Mouse (Mus musculus): ENCODE measurements around the gene Mrpl30. TPM values are rescaled to one million over a fixed set of nuclear protein-coding genes. Genes with fewer than 3 reads are reported as not detected.

The Mrpl30 gene
- polyA plus RNA-seq (2012; rRNA removed) = 64.4 and 153 TPM in 2 replicates

GRCm38 (mm10) chr1:37890025-37890652 is at the start of gene Mrpl30, which contains the start of gene Mitd1:
Gene Mrpl30 (plus strand): TSS chr1:37890477.
Gene Mitd1 (minus strand): TSS chr1:37890411.

DNA sequence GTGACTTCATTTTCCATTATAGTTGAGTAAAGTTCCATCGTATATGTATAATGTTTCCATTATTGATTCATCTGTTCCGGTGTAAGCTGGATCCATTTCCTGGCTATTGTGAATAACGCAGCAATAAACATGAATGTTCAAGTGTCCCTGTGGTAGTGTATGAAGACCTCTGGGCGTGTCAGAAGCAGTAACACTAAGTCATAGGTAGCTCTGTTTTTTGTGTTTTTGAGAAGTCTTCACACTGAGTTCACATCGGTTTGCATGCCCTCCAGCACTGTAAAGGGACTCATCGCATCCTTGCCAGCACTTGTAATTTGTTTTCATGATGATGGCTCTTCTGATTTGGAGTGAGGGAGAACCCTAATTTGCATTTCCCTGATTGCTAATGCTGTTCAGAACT is 24.0 kb upstream of the Mrpl30 start, which contains the start of gene Tsga10:
Tsga10 (minus strand) TSS at position 144 of the 400 bp plus-strand sequence.

DNA sequence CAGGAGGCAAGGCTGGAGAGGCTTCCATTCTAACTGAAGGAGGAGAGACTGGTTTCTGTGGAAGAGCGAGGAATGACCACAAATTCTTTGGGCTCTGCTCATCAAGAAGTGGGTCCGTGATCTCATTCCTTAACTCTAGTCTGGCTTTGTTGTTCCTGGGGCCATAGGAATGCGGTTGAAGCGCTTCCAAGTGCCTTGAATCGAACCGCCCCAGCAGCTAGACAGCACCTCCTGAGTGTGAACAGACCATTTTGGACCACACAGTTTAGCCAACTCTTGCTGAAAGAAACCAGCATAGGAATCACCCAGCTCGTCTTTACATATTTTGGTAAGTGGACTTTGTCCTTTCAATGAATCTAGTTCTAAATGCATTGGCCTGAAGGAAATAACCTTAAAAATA is 18.6 kb upstream of the Mrpl30 start, which contains the start of gene Lipt1:
Lipt1 (plus strand) TSS at position 35 of the 400 bp plus-strand sequence.

DNA sequence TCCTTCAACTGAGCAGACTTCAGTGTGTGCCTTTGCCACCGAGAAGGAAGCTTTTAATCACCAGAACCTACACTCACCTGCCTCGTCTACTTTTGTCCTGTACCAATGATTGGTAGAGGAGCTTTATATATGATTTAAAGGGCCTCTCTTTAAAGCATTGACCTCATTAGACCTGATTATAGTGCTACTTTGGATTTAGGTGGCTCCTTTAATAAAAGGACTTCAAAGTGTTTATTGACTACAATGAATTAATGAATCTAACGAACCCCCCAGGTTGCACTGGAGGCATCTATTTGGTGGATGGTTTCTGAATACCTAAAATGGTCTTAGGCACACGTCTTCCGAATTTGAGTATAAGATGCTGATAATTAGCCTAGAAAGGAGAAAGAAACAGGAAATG is 26.1 kb downstream of the Mrpl30 start, which contains the start of gene Lyg2:
Lyg2 (minus strand) TSS at position 101 of the 400 bp plus-strand sequence.

Other genes starting within 250 kb of the Mrpl30 start
- 0.84 and 0.93 TPM in 2 replicates for gene 2010300C02Rik, start 170.4 kb upstream of the Mrpl30 start, polyA plus RNA-seq (2012; rRNA removed)
- 11.9 TPM in 2 replicates for gene Tsga10, start 24.0 kb upstream of the Mrpl30 start, polyA plus RNA-seq (2012; rRNA removed)
- 4.5 and 5.5 TPM in 2 replicates for gene Lipt1, start 18.7 kb upstream of the Mrpl30 start, polyA plus RNA-seq (2012; rRNA removed)
- 23.0 and 25.6 TPM in 2 replicates for gene Mitd1, start 66 bp upstream of the Mrpl30 start, polyA plus RNA-seq (2012; rRNA removed)
- gene Lyg2, start 26.0 kb downstream of the Mrpl30 start, polyA plus RNA-seq (2012; rRNA removed) = not detected in 2 replicates
- gene Lyg1, start 67.3 kb downstream of the Mrpl30 start, polyA plus RNA-seq (2012; rRNA removed) = not detected in 2 replicates
- gene Txndc9, start 107.4 kb downstream of the Mrpl30 start, polyA plus RNA-seq (2012; rRNA removed) = 83.7 and 280 TPM in 2 replicates
- gene Eif5b, start 107.5 kb downstream of the Mrpl30 start, polyA plus RNA-seq (2012; rRNA removed) = 48.4 and 66.1 TPM in 2 replicates
- 37.2 and 38.7 TPM in 2 replicates for gene Rev1, start 239.3 kb downstream of the Mrpl30 start, polyA plus RNA-seq (2012; rRNA removed)

Measured in central nervous system, embryonic 11.5 days (tissue).